Mouse (Mus musculus): ENCODE measurements around the gene Slc24a4. TPM values are rescaled to one million over a fixed set of nuclear protein-coding genes. Genes with fewer than 3 reads are reported as not detected.

The Slc24a4 gene
- total RNA-seq, 2 experiments from 2014 or later = 0.09 to 0.23 TPM

DNA sequence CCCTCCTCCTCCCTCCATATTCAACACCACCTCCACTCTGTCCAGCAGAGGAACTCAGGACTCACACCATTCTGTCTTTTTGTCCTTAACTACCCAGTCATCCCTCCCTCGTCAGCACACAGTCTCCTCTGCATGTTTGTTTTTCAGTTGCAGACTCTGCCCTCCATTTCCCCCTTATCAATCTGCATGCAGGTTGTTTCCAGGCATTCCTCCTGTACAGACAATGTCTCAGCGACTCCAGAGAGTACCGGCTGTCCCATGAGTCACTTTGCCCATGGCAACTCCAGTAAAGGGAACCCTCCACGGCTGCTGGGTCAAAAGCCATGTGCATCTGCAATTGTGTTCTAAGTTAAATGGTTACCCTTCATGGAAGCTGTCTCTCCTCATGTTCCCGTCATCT, 170.7 kb downstream of the Slc24a4 start:
- no peak for DNase-seq
- intact Hi-C loops (cut with DNase I; ENCODE audit: low total_unique reads) = no loop called here

DNA sequence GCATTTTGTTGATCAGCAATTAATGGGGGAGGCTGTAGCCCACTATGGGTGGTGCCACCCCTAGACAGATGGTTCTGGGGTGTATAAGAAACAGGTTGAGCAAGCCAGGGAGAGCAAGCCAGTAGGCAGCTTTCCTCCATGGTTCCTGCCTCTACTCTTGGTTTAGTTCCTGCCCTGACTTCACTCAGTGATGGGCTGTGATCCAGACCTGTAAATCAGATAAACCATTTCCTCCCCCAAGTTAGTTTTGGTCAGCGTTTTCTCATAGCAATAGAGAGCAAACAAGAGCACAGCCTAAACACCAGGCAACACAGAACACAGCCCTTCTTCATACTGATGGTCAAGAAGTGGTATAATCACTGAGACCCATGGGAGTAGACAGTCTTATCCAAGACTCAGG, 173.1 kb downstream of the Slc24a4 start:
- intact Hi-C loops (cut with DNase I; ENCODE audit: low total_unique reads) = no loop called here
- no peak for DNase-seq

DNA sequence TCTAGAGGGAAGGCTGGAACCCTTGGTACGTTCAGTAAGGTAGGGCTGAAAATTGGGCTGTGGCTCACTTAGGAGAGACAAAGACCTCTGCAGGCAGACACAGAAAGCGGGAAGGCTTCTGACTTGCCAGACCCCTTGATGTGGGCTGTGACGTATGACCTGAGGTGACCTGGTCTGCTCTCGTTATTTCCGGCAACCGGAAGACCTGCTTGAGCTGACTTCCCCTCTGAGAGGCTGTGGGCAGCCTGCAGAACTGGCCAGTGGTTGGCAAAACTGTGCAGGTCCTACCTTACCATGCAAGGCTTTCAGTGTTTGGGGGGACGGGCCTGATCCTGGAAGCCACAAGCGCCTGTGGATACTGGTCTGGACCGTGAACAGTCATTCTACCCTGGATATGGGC, 173.8 kb downstream of the Slc24a4 start:
- intact Hi-C loops (cut with DNase I; ENCODE audit: low total_unique reads) = no loop called here
- no peak for DNase-seq

DNA sequence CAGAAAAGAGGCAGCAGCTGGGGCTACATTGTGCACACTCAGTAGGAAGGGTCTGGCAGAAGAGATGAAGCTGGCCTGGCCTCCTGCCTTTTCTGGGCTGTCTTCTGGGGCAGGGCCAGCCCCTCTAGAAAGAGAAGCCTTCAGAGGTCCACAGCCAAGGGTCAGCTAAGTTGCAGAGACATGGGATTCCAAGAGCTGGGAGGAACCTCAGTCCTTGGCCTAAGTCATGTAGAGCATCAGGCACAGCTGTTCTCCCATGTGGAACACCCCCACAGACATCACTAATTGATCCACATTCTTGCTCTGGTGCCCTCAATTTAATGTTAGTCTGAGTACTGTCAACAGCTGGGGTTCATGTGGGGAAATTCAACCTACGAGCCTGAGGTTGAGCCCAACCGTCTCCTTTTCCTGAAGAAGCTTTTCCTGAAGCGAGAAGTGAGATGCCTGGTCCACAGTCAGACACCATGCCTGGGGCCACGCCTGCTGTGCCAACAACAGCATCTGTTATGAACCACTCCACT, 174.4 kb downstream of the Slc24a4 start:
- DNase-seq = peak; percentile 84

DNA sequence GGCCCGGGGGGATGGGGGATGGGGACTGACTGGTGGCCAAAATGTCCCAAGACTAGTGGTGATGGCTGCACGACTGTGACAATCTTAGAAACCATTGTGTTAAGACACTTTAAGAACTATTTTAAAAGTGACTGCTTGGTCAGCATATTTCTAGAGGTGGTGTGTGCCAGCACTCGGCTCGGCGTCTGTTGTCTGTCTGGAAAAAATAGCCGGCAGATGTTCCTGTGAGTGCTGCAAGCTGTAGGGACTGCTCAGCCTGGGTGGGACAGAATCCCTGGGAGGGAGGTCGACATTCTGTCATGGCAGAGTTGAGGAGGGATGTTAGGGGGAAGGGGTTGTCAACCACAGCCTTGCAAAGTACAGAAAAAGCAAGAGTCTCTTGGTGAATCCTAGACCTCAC, 175.3 kb downstream of the Slc24a4 start:
- peak; percentile 36 for DNase-seq
- intact Hi-C loops (cut with DNase I; ENCODE audit: low total_unique reads) = no loop called here

More for the DNA sequence above, 174.4 kb downstream of the Slc24a4 start:
- intact Hi-C loops (cut with DNase I; ENCODE audit: low total_unique reads) = no loop called here

DNA sequence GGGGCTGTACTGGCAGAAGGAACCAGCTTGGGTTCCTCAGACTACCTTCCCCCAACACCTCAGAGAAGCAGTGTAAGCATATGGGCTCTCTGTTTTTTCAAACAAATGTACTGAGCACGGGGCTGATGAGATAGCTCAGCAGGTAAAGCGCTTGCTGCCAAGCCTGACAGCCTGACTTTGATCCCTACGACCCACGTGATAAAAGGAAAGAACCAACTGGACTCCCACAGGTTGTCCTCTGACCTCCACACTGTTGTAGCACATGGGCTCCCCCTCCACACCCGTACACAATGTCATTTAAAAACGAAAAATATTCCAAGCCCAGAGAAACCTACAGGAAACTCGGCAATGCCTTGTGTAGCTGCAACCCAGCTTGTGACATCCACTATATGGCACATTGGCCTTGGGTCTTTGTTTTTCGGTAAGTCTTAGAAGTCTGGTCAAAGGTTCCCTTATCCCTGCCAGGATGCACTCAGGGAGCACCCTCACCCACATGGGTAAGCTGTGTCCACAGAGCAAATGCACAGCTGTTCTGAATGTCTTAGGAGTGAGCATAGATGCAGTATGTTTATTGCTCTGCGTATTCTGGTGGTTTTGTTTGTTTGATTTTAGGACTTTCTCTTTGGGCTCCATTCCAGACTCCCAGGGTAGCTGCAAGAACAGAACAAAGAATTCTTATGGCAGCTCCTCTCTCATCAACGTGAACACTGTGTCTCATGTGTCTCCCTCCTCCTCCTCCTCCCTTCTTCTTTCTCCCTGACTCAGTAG, 176.7 kb downstream of the Slc24a4 start:
- DNase-seq = no peak
- intact Hi-C loops (cut with DNase I; ENCODE audit: low total_unique reads) = no loop called here

DNA sequence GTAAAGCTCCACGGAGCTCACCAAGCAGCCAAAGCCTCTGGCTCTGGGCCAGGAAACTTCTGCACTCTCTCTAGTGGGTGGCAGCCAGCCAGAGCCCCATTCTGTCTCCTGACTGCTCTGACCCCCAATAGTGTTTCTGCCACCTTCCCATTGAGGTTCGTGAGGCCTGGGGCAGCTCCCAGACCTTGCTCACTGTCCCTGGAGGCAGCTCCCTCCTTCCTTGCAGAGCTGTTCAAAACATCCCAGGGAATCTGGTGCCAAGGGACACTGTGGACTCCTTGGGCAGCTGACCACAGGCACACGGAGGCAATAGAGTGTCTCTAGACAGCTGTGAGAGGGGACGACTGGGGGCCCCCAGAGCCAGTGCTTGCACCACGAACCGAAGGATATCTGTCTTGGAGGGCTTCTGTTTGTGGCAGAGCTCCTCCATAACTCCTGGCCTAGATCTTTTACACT, 179.5 kb downstream of the Slc24a4 start:
- intact Hi-C loops (cut with DNase I; ENCODE audit: low total_unique reads) = no loop called here
- DNase-seq = peak; percentile 70

DNA sequence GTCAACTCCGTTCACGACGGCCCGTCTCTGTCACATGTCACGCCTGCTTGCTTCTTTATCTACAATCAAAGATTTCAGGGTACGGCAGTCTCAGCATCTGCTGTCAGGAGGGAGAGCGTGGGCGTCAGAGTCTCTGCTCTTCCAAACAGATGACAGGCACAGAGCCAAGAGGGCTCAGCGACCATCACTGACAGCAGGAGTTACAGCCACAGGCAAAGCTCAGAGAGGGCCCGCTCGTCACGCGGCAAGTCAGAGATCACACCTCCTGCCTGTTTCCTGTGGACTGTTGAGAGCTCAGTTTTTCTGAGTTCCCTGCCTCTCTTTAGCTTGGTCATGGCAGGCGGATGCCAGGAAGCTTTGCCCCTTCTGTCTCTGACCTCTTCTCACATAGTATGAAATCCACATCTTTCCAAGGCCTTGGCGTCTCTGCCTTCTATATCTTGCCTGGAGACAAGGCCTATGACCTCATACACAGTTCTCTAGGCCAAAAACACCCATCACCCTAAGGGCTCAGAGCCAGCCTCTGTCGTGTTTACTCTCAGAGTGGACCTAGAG, 180.0 kb downstream of the Slc24a4 start:
- intact Hi-C loops (cut with DNase I; ENCODE audit: low total_unique reads) = no loop called here
- peak; percentile 53 for DNase-seq

DNA sequence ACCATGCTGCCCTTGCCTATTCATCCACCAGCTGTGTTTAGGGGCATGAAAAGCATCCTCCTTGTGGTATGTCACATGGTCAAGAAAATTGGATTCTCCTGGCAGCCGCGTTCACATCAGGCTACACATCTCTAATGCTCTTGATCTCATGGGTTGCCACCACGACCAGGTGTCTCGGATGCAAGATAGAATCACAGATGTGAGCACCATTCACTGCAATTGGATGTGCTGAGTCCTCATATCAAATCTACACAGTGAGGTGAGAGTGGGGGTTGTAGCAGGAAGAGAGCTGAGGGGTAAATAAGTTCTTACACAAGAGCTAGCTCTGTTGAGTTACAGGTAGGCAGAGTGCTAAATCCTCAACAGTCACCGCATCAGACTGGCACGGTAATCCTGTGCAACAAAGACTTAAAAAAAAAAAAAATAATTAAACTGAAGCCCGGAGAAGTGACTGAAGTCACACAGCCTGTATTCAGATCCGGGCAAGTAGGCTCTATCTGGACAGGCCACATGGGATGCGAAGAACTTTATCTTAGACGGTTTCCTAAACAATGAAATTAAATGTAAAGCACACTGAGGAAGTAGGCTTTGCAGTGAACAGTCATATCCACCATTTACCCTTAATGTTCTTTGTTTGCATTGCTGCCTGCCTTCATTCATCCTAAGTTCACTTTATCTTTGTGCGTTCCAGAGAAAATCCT, 180.7 kb downstream of the Slc24a4 start:
- no peak for DNase-seq
- intact Hi-C loops (cut with DNase I; ENCODE audit: low total_unique reads) = no loop called here

DNA sequence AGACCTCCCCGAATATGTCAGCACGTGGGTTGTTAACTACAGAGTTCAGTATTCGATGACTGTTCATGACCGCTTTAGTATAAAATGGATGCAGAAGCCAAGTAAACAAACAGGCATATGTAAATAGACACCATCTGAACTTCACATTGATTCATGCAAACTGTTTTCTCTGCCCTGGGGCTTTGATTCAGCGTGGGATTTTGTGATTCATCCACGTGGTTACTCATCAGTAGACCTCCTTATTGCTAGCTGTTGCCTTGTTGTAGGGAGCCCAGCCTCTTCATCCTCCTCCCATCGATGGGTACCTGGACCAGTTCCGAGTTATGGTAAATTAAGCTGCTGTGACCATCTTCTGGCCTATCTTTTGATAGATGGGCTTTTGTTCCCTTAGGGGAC, 181.3 kb downstream of the Slc24a4 start:
- DNase-seq = no peak
- intact Hi-C loops (cut with DNase I; ENCODE audit: low total_unique reads) = no loop called here

DNA sequence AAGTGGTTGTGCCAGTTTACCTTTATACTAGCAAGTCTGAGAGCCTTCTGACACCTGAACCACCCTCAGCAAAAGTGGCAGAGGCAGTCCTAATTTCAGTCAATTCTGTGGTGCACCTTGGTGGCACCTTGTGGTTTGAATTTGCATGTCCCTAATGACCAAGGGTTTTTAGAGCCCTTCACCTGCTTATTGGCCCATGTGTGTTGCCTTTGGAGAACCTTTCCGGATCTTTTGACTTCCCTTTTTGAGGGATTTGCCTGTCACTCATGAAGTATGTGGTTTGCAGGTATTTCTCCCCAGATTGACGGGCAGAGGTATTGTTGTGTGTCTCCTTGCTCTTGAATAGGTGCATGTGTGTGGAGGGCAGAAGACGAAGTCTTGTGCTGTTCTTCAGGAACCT, 181.7 kb downstream of the Slc24a4 start:
- intact Hi-C loops (cut with DNase I; ENCODE audit: low total_unique reads) = no loop called here

DNA sequence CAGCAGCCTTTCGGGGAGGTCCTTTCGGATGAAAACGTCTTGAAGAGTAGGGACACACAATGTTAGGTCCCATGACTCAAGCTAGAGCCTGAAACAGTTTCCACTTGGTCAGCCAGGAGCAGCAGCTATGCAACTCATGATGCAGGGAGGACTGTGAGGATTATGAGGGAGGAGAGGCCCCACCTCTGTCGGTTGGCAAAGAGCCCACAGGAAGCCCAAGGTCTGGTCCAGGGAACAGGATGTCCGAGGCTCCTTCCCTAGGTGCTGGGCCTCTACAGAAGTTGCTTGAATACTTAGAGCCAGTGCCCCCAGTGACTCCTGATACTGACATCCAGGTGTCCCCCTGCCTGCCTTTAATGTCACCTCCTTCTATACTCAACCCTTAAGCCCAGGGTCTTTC, 182.9 kb downstream of the Slc24a4 start:
- DNase-seq = no peak
- intact Hi-C loops (cut with DNase I; ENCODE audit: low total_unique reads) = no loop called here

More for the DNA sequence above, 181.7 kb downstream of the Slc24a4 start:
- DNase-seq = no peak

Other genes with a start within 250 kb of the Slc24a4 start
- gene Trip11, start 215.5 kb upstream of the Slc24a4 start, total RNA-seq (2021) = 10 to 100 TPM; 17.6 to 19.4 TPM
- gene Atxn3, start 170.5 kb upstream of the Slc24a4 start, total RNA-seq (2021) = 1 to 10 TPM; 3.6 to 5.1 TPM
- 10 to 100 TPM; 11.0 to 11.3 TPM for gene Cpsf2, start 152.7 kb upstream of the Slc24a4 start, total RNA-seq (2021)
- gene Rin3, start 154.3 kb downstream of the Slc24a4 start, total RNA-seq (2021) = 10 to 100 TPM; 11.0 to 13.0 TPM

All from gastrocnemius, postnatal 14 days (tissue).